Mouse (Mus musculus): ENCODE measurements at regions not wholly inside any gene's neighbourhood (a gene's known extent, or its start where the extent isn't known, plus 50 kb on each side); places are given as distances from the start of the nearest gene placed in this dataset.

GRCm38 (mm10) chr7:69865801-69866200 lies 500.7 kb downstream of the Nr2f2 start:
- TF ChIP-seq POLR2A (IDR thresholded peaks at IDR 0.05; ENCODE audit: insufficient read depth, low read depth, low read length) (no peak), CTCF (IDR thresholded peaks at IDR 0.05; ENCODE audit: insufficient read depth, low read depth, low read length) (no peak)
